Mouse (Mus musculus) ovary, adult 2 months (tissue): Measurements from ENCODE around the gene Vmn1r47. TPM values are rescaled to one million over a fixed set of nuclear protein-coding genes. Genes with fewer than 3 reads are reported as not detected.

ENCODE experiments used
- polyA plus RNA-seq: library from polyadenylated mRNA; depleted of rRNA; stranded (reverse); fragments of >200 nt; gene quantifications from 2 replicates; pipeline ENCODE4 v1.2.3, GENCODE M21; 2012; rRNA removed

Vmn1r47 gene
- polyA plus RNA-seq = not detected in 2 replicates

DNA sequence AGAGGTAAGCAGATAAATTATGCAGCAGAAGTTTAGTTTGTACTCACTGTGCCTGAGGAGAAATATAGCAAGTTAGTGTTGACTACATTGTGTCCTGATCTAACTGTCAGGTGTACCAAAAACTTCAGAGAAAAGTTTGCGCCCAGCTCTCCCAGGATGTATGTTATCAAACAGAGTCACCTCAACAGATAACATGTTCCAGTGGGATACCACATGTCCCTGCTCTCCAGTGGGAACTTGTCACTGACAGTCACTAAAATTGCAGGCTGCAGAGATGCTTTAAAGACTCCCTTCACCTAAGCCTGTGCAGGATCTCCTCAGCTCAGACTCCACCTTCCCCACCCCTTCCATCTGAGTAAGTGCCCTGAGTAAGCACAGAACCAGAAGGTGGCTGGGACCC lies at the start of gene Vmn1r47:
Vmn1r47 (plus strand) TSS at position 301 of the 400 bp plus-strand sequence.

DNA sequence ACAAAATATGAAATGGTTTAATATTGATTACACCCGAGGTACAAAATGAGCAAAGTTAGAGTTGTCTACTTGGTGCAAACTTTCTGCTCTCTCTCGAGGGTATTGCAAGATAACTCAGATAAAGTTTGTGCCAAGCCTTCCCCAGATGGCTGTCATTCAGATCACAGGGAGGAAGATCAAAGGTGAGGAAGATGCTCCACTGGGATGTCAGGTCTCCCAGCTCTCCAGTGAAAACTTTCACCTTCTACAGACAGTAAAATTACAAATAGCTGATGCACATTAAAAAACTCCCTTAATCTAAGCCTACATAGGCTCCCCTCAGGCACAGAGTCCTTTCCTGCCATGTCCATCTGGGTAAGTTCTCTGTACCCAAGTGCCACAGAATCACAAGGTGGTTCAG lies 46.9 kb upstream of the Vmn1r47 start, which contains the start of gene Vmn1r46:
Vmn1r46 (plus strand) TSS at position 301 of the 400 bp plus-strand sequence.

DNA sequence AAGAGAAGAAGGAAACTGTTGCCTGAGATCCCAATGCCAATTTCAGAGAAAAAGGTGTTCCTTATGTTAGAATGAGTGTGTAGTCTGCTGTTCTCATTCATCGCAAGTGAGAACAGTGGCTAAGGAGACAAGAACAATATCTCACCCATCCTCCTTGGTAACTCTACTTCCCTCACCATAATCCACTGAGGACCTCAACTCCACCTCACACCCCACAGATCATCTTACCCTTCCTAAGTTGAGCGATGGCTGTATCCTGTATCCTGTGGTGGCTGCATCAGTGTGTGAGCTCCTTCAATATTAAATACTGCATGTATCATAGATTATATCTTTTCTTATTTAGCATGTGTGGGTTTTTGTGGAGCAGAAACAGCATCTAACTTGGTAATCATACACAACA lies 20.8 kb downstream of the Vmn1r47 start, which contains the start of gene Vmn1r48:
Vmn1r48 (minus strand) TSS at position 101 of the 400 bp plus-strand sequence.

Other genes with a start within 250 kb of the Vmn1r47 start
- not detected in 2 replicates for gene Vmn1r42, start 139.7 kb upstream of the Vmn1r47 start, polyA plus RNA-seq
- gene Vmn1r43, start 139.7 kb upstream of the Vmn1r47 start, polyA plus RNA-seq = not detected in 2 replicates
- not detected in 2 replicates for gene Vmn1r44, start 132.5 kb upstream of the Vmn1r47 start, polyA plus RNA-seq
- not detected in 2 replicates for gene Vmn1r45, start 75.5 kb upstream of the Vmn1r47 start, polyA plus RNA-seq
- gene Vmn1r46, start 46.8 kb upstream of the Vmn1r47 start, polyA plus RNA-seq = not detected in 2 replicates
- not detected in 2 replicates for gene Vmn1r48, start 20.7 kb downstream of the Vmn1r47 start, polyA plus RNA-seq
- not detected in 2 replicates for gene Vmn1r49, start 62.4 kb downstream of the Vmn1r47 start, polyA plus RNA-seq
- not detected in 2 replicates for gene Vmn1r50, start 85.3 kb downstream of the Vmn1r47 start, polyA plus RNA-seq
- gene Vmn1r51, start 106.4 kb downstream of the Vmn1r47 start, polyA plus RNA-seq = not detected in 2 replicates
- gene Vmn1r52, start 158.7 kb downstream of the Vmn1r47 start, polyA plus RNA-seq = not detected in 2 replicates
- gene V1ra8, start 186.6 kb downstream of the Vmn1r47 start, polyA plus RNA-seq = not detected in 2 replicates
- gene Vmn1r53, start 208.3 kb downstream of the Vmn1r47 start, polyA plus RNA-seq = 0.16 TPM in 1 of 2 replicates, not detected in the other
- gene Vmn1r54, start 230.2 kb downstream of the Vmn1r47 start, polyA plus RNA-seq = not detected in 2 replicates